Comparison of ENCODE assay signal across 7 mouse cellular contexts in genomic region chr1:193588477-193589464, GRCm38 (mm10).
A peak's percentile ranks its signal among the peaks of the same experiment; 100 is the strongest.
DNase-seq lines count a peak whose midpoint lies in the region; ATAC-seq lines count a peak whose summit lies in the region.

No protein-coding gene starts in this region.

- no peaks in the 10 kb centered on the region for H3K9me3 ChIP-seq in hindbrain, embryonic 15.5 days

- no peak overlapping the region for H3K27ac ChIP-seq in hindbrain, embryonic 15.5 days (replicated peaks)

- peak; percentile 47 to 78 for DNase-seq in adrenal gland, adult (ENCODE audit: inconsistent age in 2 of 2, low spot score in 1 of 2)
- DNase-seq in cerebellum, adult 9-11 months, result peak; percentile 26
- DNase-seq in frontal cortex, postnatal 10 days (ENCODE audit: low spot score in 2 of 2), result peak; percentile 30 to 59
- DNase-seq in layer of hippocampus, postnatal 36 days, result peak; percentile 47 to 51
- peak; percentile 78 for DNase-seq in lung, postnatal 36 days
- DNase-seq in right cerebral cortex, postnatal 36 days (ENCODE audit: low spot score in 2 of 2), result peak; percentile 37 to 43

- no peaks in the 10 kb centered on the region for H3K27me3 ChIP-seq in hindbrain, embryonic 15.5 days

- H3K4me3 ChIP-seq in hindbrain, embryonic 15.5 days, result no peak overlapping the region

- no peaks in the 10 kb centered on the region for H3K36me3 ChIP-seq in hindbrain, embryonic 15.5 days

- no peak overlapping the region for H3K4me2 ChIP-seq in hindbrain, embryonic 15.5 days

- peak; percentile 71 for ATAC-seq in hindbrain, embryonic 15.5 days (ENCODE audit: low FRiP score, low read depth)

- H3K9ac ChIP-seq in hindbrain, embryonic 15.5 days, result no peak overlapping the region

- 18% methylated on average over 12 of the region's 12 CpGs for WGBS in hindbrain, embryonic 15.5 days

- peaks cover 36% of the 10 kb centered on the region for H3K4me1 ChIP-seq in hindbrain, embryonic 15.5 days (replicated peaks)

Comparison
In these comparisons a context has a peak if more than half of its experiments do, and no peak if none do; other contexts are left out.
1. DNase-seq: peak in every context shown above with its lines; median percentile 78 in lung, postnatal 36 days; 62 in adrenal gland, adult; 49 in layer of hippocampus, postnatal 36 days; 44 in frontal cortex, postnatal 10 days; 40 in right cerebral cortex, postnatal 36 days; 26 in cerebellum, adult 9-11 months.